Mouse (Mus musculus): ENCODE data around the gene Ostc. TPM values are rescaled to one million over a fixed set of nuclear protein-coding genes. Genes with fewer than 3 reads are reported as not detected.

Gene Ostc
- polyA plus RNA-seq (2014; fragmentation: Nextera tagmentation; extraction: Ambion mirVana): 454 and 459 TPM in 2 replicates

GRCm38 (mm10) chr3:130708967-130709924 lies at the start of gene Ostc:
Gene Ostc (minus strand): TSS chr3:130709444.
- H3K36me3 ChIP-seq (ENCODE audit: control insufficient read depth, insufficient read depth, low read length): peaks cover 3% of the 10 kb centered on the region; the same call in 1 of the 2 replicates
- H3K27me3 ChIP-seq (replicated peaks; ENCODE audit: control insufficient read depth, insufficient read depth, low read length): no peaks in the 10 kb centered on the region
- peak; percentile 97 for ATAC-seq (ENCODE audit: low read depth)
- H3K4me1 ChIP-seq (ENCODE audit: control insufficient read depth, insufficient read depth, low read length): peaks cover 14% of the 10 kb centered on the region
- WGBS: under 1% methylated on average over 44 of the region's 45 CpGs
- H3K9ac ChIP-seq (ENCODE audit: low read depth, low read length): peak within 1 kb of the TSS; percentile 80
- peak within 1 kb of the TSS; percentile 81 for H3K27ac ChIP-seq (replicated peaks; ENCODE audit: low read depth, low read length)
- peak; percentile 99 for DNase-seq (ENCODE audit: low spot score)
- peak within 1 kb of the TSS; percentile 57 for H3K4me2 ChIP-seq (ENCODE audit: low read depth, low read length)
- H3K9me3 ChIP-seq (ENCODE audit: control insufficient read depth, low read length): no peaks in the 10 kb centered on the region
- peak within 1 kb of the TSS; percentile 66 for H3K4me3 ChIP-seq (ENCODE audit: low read depth, low read length)

GRCm38 (mm10) chr3:130758157-130758841 lies 49.1 kb upstream of the Ostc start:
- H3K4me2 ChIP-seq (ENCODE audit: low read depth, low read length): peak overlapping the region; percentile 14; the same call in 1 of the 2 replicates
- no peak for DNase-seq (ENCODE audit: low spot score)

GRCm38 (mm10) chr3:130757117-130757852 lies 48.0 kb upstream of the Ostc start:
- WGBS: 77% methylated on average over 8 of the region's 8 CpGs
- H3K27me3 ChIP-seq (replicated peaks; ENCODE audit: control insufficient read depth, insufficient read depth, low read length): no peaks in the 10 kb centered on the region
- no peaks in the 10 kb centered on the region for H3K36me3 ChIP-seq (ENCODE audit: control insufficient read depth, insufficient read depth, low read length)
- H3K27ac ChIP-seq (replicated peaks; ENCODE audit: low read depth, low read length): no peak overlapping the region; the same call in 1 of the 2 replicates
- H3K4me2 ChIP-seq (ENCODE audit: low read depth, low read length): no peak overlapping the region
- H3K4me3 ChIP-seq (ENCODE audit: low read depth, low read length): no peak overlapping the region
- ATAC-seq (ENCODE audit: low read depth) (no peak), DNase-seq (ENCODE audit: low spot score) (no peak)
- no peaks in the 10 kb centered on the region for H3K4me1 ChIP-seq (ENCODE audit: control insufficient read depth, insufficient read depth, low read length)
- no peak overlapping the region for H3K9ac ChIP-seq (ENCODE audit: low read depth, low read length)
- H3K9me3 ChIP-seq (ENCODE audit: control insufficient read depth, low read length): no peaks in the 10 kb centered on the region

More at GRCm38 (mm10) chr3:130758157-130758841, 49.1 kb upstream of the Ostc start:
- H3K4me1 ChIP-seq (ENCODE audit: control insufficient read depth, insufficient read depth, low read length): no peaks in the 10 kb centered on the region
- 46% methylated on average over 15 of the region's 15 CpGs for WGBS
- no peaks in the 10 kb centered on the region for H3K27me3 ChIP-seq (replicated peaks; ENCODE audit: control insufficient read depth, insufficient read depth, low read length)
- H3K9ac ChIP-seq (ENCODE audit: low read depth, low read length): no peak overlapping the region
- no peaks in the 10 kb centered on the region for H3K9me3 ChIP-seq (ENCODE audit: control insufficient read depth, low read length)
- H3K4me3 ChIP-seq (ENCODE audit: low read depth, low read length): no peak overlapping the region
- H3K36me3 ChIP-seq (ENCODE audit: control insufficient read depth, insufficient read depth, low read length): no peaks in the 10 kb centered on the region
- no peak overlapping the region for H3K27ac ChIP-seq (replicated peaks; ENCODE audit: low read depth, low read length)
- no peak for ATAC-seq (ENCODE audit: low read depth)

GRCm38 (mm10) chr3:130749206-130749605 lies 40.0 kb upstream of the Ostc start:
- ATAC-seq (ENCODE audit: low read depth): no peak
- H3K4me2 ChIP-seq (ENCODE audit: low read depth, low read length): no peak overlapping the region

GRCm38 (mm10) chr3:130746673-130747619 lies 37.7 kb upstream of the Ostc start:
- H3K4me1 ChIP-seq (ENCODE audit: control insufficient read depth, insufficient read depth, low read length): 0 out of 2 replicates have a peak, but pooled peaks cover 5% of the 10 kb centered on the region
- H3K27me3 ChIP-seq (replicated peaks; ENCODE audit: control insufficient read depth, insufficient read depth, low read length): no peaks in the 10 kb centered on the region
- H3K27ac ChIP-seq (replicated peaks; ENCODE audit: low read depth, low read length): 0 out of 2 replicates have a peak overlapping the region, but pooled peaks have one; percentile 15
- DNase-seq (ENCODE audit: low spot score) (no peak), ATAC-seq (ENCODE audit: low read depth) (no peak)
- WGBS: 72% methylated on average over 10 of the region's 10 CpGs
- H3K4me3 ChIP-seq (ENCODE audit: low read depth, low read length): no peak overlapping the region
- H3K4me2 ChIP-seq (ENCODE audit: low read depth, low read length): no peak overlapping the region
- H3K9me3 ChIP-seq (ENCODE audit: control insufficient read depth, low read length): peaks cover 9% of the 10 kb centered on the region; the same call in 1 of the 2 replicates
- H3K9ac ChIP-seq (ENCODE audit: low read depth, low read length): no peak overlapping the region
- no peaks in the 10 kb centered on the region for H3K36me3 ChIP-seq (ENCODE audit: control insufficient read depth, insufficient read depth, low read length)

More at GRCm38 (mm10) chr3:130749206-130749605, 40.0 kb upstream of the Ostc start:
- H3K4me1 ChIP-seq (ENCODE audit: control insufficient read depth, insufficient read depth, low read length): 0 out of 2 replicates have a peak, but pooled peaks cover 5% of the 10 kb centered on the region
- 92% methylated on average over 3 of the region's 3 CpGs for WGBS
- H3K9me3 ChIP-seq (ENCODE audit: control insufficient read depth, low read length): peaks cover 9% of the 10 kb centered on the region; the same call in 1 of the 2 replicates
- H3K27ac ChIP-seq (replicated peaks; ENCODE audit: low read depth, low read length): no peak overlapping the region
- no peak overlapping the region for H3K9ac ChIP-seq (ENCODE audit: low read depth, low read length)
- no peak overlapping the region for H3K4me3 ChIP-seq (ENCODE audit: low read depth, low read length)
- no peaks in the 10 kb centered on the region for H3K36me3 ChIP-seq (ENCODE audit: control insufficient read depth, insufficient read depth, low read length)
- DNase-seq (ENCODE audit: low spot score): no peak
- H3K27me3 ChIP-seq (replicated peaks; ENCODE audit: control insufficient read depth, insufficient read depth, low read length): no peaks in the 10 kb centered on the region

GRCm38 (mm10) chr3:130737652-130738361 lies 28.6 kb upstream of the Ostc start:
- Histone ChIP-seq H3K27me3 (replicated peaks; ENCODE audit: control insufficient read depth, insufficient read depth, low read length) (no peaks in the 10 kb centered on the region), H3K9me3 (ENCODE audit: control insufficient read depth, low read length) (no peaks in the 10 kb centered on the region), H3K36me3 (ENCODE audit: control insufficient read depth, insufficient read depth, low read length) (no peaks in the 10 kb centered on the region), H3K27ac (replicated peaks; ENCODE audit: low read depth, low read length) (no peak overlapping the region), H3K4me3 (ENCODE audit: low read depth, low read length) (no peak overlapping the region), H3K4me2 (ENCODE audit: low read depth, low read length) (no peak overlapping the region), H3K4me1 (ENCODE audit: control insufficient read depth, insufficient read depth, low read length) (no peaks in the 10 kb centered on the region), H3K9ac (ENCODE audit: low read depth, low read length) (no peak overlapping the region)
- DNase-seq (ENCODE audit: low spot score) (no peak), ATAC-seq (ENCODE audit: low read depth) (no peak)
- 53% methylated on average over 21 of the region's 21 CpGs for WGBS

GRCm38 (mm10) chr3:130736758-130737157 lies 27.5 kb upstream of the Ostc start:
- no peaks in the 10 kb centered on the region for H3K27me3 ChIP-seq (replicated peaks; ENCODE audit: control insufficient read depth, insufficient read depth, low read length)
- H3K9ac ChIP-seq (ENCODE audit: low read depth, low read length): no peak overlapping the region
- ATAC-seq (ENCODE audit: low read depth) (no peak), DNase-seq (ENCODE audit: low spot score) (no peak)
- H3K27ac ChIP-seq (replicated peaks; ENCODE audit: low read depth, low read length): no peak overlapping the region
- H3K4me2 ChIP-seq (ENCODE audit: low read depth, low read length): no peak overlapping the region
- no peaks in the 10 kb centered on the region for H3K4me1 ChIP-seq (ENCODE audit: control insufficient read depth, insufficient read depth, low read length)
- no peaks in the 10 kb centered on the region for H3K9me3 ChIP-seq (ENCODE audit: control insufficient read depth, low read length)
- H3K36me3 ChIP-seq (ENCODE audit: control insufficient read depth, insufficient read depth, low read length): no peaks in the 10 kb centered on the region
- 55% methylated on average over 4 of the region's 4 CpGs for WGBS
- no peak overlapping the region for H3K4me3 ChIP-seq (ENCODE audit: low read depth, low read length)

All from embryonic facial prominence, embryonic 14.5 days (tissue).